Mouse (Mus musculus): ENCODE measurements at regions not wholly inside any gene's neighbourhood (a gene's known extent, or its start where the extent isn't known, plus 50 kb on each side); places are given as distances from the start of the nearest gene placed in this dataset.
A peak's percentile ranks its signal among the peaks of the same experiment; 100 is the strongest.

- Histone ChIP-seq H3K36me3 (replicated peaks in 1 of 2; ENCODE audit: control insufficient read depth in 1 of 2, insufficient read depth in 1 of 2, low read length in 1 of 2) (no peaks in the 10 kb centered on the region), H3K4me2 (ENCODE audit: insufficient read depth, low read depth, poor library complexity, severe bottlenecking) (no peak overlapping the region), H3K79me2 (replicated peaks; ENCODE audit: control insufficient read depth, extremely low read depth, insufficient read depth, poor library complexity, severe bottlenecking) (no peaks in the 10 kb centered on the region), H3K27ac (ENCODE audit: insufficient read depth, low read depth) (no peak overlapping the region), H3K27me3 (replicated peaks) (peaks cover 60% of the 10 kb centered on the region), H3K4me3 (replicated peaks in 1 of 3; ENCODE audit: low read depth in 2 of 3, low read length in 2 of 3, poor library complexity in 1 of 3) (no peak overlapping the region), H3K9me3 (replicated peaks; ENCODE audit: low read length) (no peaks in the 10 kb centered on the region), H3K4me1 (ENCODE audit: control insufficient read depth in 1 of 2, insufficient read depth in 2 of 2) (no peaks in the 10 kb centered on the region), H3K9ac (ENCODE audit: insufficient read depth, low read depth) (no peak overlapping the region)
- no peak for TF ChIP-seq ELF1 (IDR thresholded peaks at IDR 0.05; ENCODE audit: low read depth, low read length)
- no peak for TF ChIP-seq CHD2 (IDR thresholded peaks at IDR 0.05; ENCODE audit: low read length)
- TF ChIP-seq MXI1 (IDR thresholded peaks at IDR 0.05; ENCODE audit: low read depth, low read length): no peak
- no peak for TF ChIP-seq TBP (conservative IDR thresholded peaks at IDR 0.05; ENCODE audit: low read depth, low read length)
- peak; percentile 42 for TF ChIP-seq ZC3H11A (IDR thresholded peaks at IDR 0.05; ENCODE audit: low read depth, low read length)
- no peak for TF ChIP-seq JUND (conservative IDR thresholded peaks at IDR 0.05; ENCODE audit: low read depth, low read length)
- TF ChIP-seq MEF2A (IDR thresholded peaks at IDR 0.05; ENCODE audit: borderline replicate concordance, low read depth, low read length): no peak
- TF ChIP-seq RAD21 (IDR thresholded peaks at IDR 0.05; ENCODE audit: low read depth, low read length): peak; percentile 90
- TF ChIP-seq USF1 (IDR thresholded peaks at IDR 0.05; ENCODE audit: low read depth, low read length): no peak
- peak; percentile 79 for TF ChIP-seq SMC3 (IDR thresholded peaks at IDR 0.05; ENCODE audit: low read depth, low read length)
- TF ChIP-seq CTCF (conservative IDR thresholded peaks at IDR 0.05 in 1 of 2, IDR thresholded peaks at IDR 0.05 in 1 of 2; ENCODE audit: low read depth in 2 of 2, low read length in 2 of 2): peak; percentile 90 to 92
- no peak for TF ChIP-seq NELFE (IDR thresholded peaks at IDR 0.05; ENCODE audit: low read depth, low read length)
- dilution Hi-C loops (cut with MboI; ENCODE audit: extremely low pct_ligation_motif_present, extremely low pct_unique_long_range_greater_than_20kb, low sequenced_read_pairs) (no loop called here), in situ Hi-C loops (cut with MboI; ENCODE audit: low pct_ligation_motif_present, low pct_unique_long_range_greater_than_20kb, low sequenced_read_pairs) (loop anchor here (10.0 kb wide), 1 partner anchor 198 kb away; no protein-coding TSS in a partner anchor)
- peak; percentile 43 for DNase-seq (ENCODE audit: extremely low read depth)
These were observed 59.4 kb upstream of the Iqsec3 start for GRCm38 (mm10) chr6:121532926-121533325.

GRCm38 (mm10) chr6:121531825-121532389 is 58.4 kb upstream of the Iqsec3 start:
- no peak overlapping the region for H3K4me2 ChIP-seq (ENCODE audit: insufficient read depth, low read depth, poor library complexity, severe bottlenecking)
- no peak overlapping the region for H3K4me3 ChIP-seq (replicated peaks in 1 of 3; ENCODE audit: low read depth in 2 of 3, low read length in 2 of 3, poor library complexity in 1 of 3)
- no peaks in the 10 kb centered on the region for H3K4me1 ChIP-seq (ENCODE audit: control insufficient read depth in 1 of 2, insufficient read depth in 2 of 2)
- no peaks in the 10 kb centered on the region for H3K36me3 ChIP-seq (replicated peaks in 1 of 2; ENCODE audit: control insufficient read depth in 1 of 2, insufficient read depth in 1 of 2, low read length in 1 of 2)
- no peak for TF ChIP-seq ZC3H11A (IDR thresholded peaks at IDR 0.05; ENCODE audit: low read depth, low read length)
- TF ChIP-seq ETS1 (conservative IDR thresholded peaks at IDR 0.05; ENCODE audit: low read depth, low read length): no peak
- no peak for TF ChIP-seq NELFE (IDR thresholded peaks at IDR 0.05; ENCODE audit: low read depth, low read length)
- TF ChIP-seq MAFK (IDR thresholded peaks at IDR 0.05; ENCODE audit: insufficient replicate concordance, low read length): no peak
- no peak for TF ChIP-seq USF1 (IDR thresholded peaks at IDR 0.05; ENCODE audit: low read depth, low read length)
- TF ChIP-seq IRF4 (IDR thresholded peaks at IDR 0.05; ENCODE audit: low read depth, low read length): no peak
- no peak for TF ChIP-seq UBTF (IDR thresholded peaks at IDR 0.05; ENCODE audit: low read depth, low read length)
- no peak for TF ChIP-seq NRF1 (IDR thresholded peaks at IDR 0.05; ENCODE audit: low read depth, low read length)
- no peak for TF ChIP-seq USF2 (conservative IDR thresholded peaks at IDR 0.05; ENCODE audit: low read depth, low read length)
- no peak for TF ChIP-seq ZNF384 (IDR thresholded peaks at IDR 0.05; ENCODE audit: low read depth, low read length)
- no peak for TF ChIP-seq E2F4 (IDR thresholded peaks at IDR 0.05; ENCODE audit: insufficient replicate concordance, low read depth, low read length)
- TF ChIP-seq BHLHE40 (IDR thresholded peaks at IDR 0.05; ENCODE audit: low read depth, low read length): no peak
- dilution Hi-C loops (cut with MboI; ENCODE audit: extremely low pct_ligation_motif_present, extremely low pct_unique_long_range_greater_than_20kb, low sequenced_read_pairs) (no loop called here), in situ Hi-C loops (cut with MboI; ENCODE audit: low pct_ligation_motif_present, low pct_unique_long_range_greater_than_20kb, low sequenced_read_pairs) (loop anchor here (10.0 kb wide), 1 partner anchor 197 kb away; no protein-coding TSS in a partner anchor)
- no peaks in the 10 kb centered on the region for H3K9me3 ChIP-seq (replicated peaks; ENCODE audit: low read length)
- no peak overlapping the region for H3K27ac ChIP-seq (ENCODE audit: insufficient read depth, low read depth)
- DNase-seq (ENCODE audit: extremely low read depth): no peak
- H3K79me2 ChIP-seq (replicated peaks; ENCODE audit: control insufficient read depth, extremely low read depth, insufficient read depth, poor library complexity, severe bottlenecking): no peaks in the 10 kb centered on the region
- H3K27me3 ChIP-seq (replicated peaks): peaks cover 59% of the 10 kb centered on the region
- no peak overlapping the region for H3K9ac ChIP-seq (ENCODE audit: insufficient read depth, low read depth)
